Mouse (Mus musculus): ENCODE measurements around the gene Polr1a. TPM values are rescaled to one million over a fixed set of nuclear protein-coding genes. Genes with fewer than 3 reads are reported as not detected.

The Polr1a gene
- polyA plus RNA-seq, 1 experiment from 2014 or later = 19.2 TPM

- H3K27me3 ChIP-seq = no peaks in the 10 kb centered on the region
- no peak overlapping the region for H3K4me3 ChIP-seq
- H3K9ac ChIP-seq = no peak overlapping the region
- no peak for ATAC-seq
- WGBS = 89% methylated on average over 5 of the region's 5 CpGs
- H3K36me3 ChIP-seq (ENCODE audit: poor library complexity, severe bottlenecking) = peaks cover 24% of the 10 kb centered on the region
- H3K4me2 ChIP-seq = no peak overlapping the region
- H3K9me3 ChIP-seq (replicated peaks) = no peaks in the 10 kb centered on the region
- no peak overlapping the region for H3K27ac ChIP-seq
- H3K4me1 ChIP-seq = no peaks in the 10 kb centered on the region
Measured at GRCm38 (mm10) chr6:71962119-71962518, 53.3 kb downstream of the Polr1a start.

DNA sequence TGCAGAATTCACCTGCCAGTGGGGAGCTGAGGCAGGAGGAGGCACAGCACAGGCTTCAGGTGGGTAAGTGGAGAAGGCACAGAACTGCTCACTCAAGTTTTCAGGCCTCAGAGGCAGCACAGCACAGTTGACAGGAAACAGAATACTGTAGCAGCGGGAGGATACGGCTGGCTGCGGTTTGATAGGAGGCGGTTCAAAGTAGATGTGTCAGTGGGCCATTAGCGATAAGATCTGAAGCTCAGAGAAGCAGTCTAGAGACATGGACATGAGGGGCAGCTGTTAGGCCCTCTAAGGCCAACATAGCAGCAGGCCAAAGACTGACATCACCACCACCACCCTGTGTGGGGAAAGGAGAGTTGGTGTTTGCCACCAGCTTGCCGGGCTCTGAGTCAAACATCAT is 53.9 kb downstream of the Polr1a start:
- no peak overlapping the region for H3K27ac ChIP-seq
- WGBS = 96% methylated on average over 6 of the region's 6 CpGs
- no peak for ATAC-seq
- H3K9me3 ChIP-seq (replicated peaks) = no peaks in the 10 kb centered on the region
- no peak overlapping the region for H3K4me3 ChIP-seq
- no peak overlapping the region for H3K4me2 ChIP-seq
- H3K4me1 ChIP-seq = no peaks in the 10 kb centered on the region
- peaks cover 30% of the 10 kb centered on the region for H3K36me3 ChIP-seq (ENCODE audit: poor library complexity, severe bottlenecking)
- H3K9ac ChIP-seq = no peak overlapping the region
- H3K27me3 ChIP-seq = no peaks in the 10 kb centered on the region

GRCm38 (mm10) chr6:71963561-71963960 is 54.7 kb downstream of the Polr1a start:
- H3K27me3 ChIP-seq = no peaks in the 10 kb centered on the region
- 97% methylated on average over 11 of the region's 11 CpGs for WGBS
- H3K9me3 ChIP-seq (replicated peaks) = no peaks in the 10 kb centered on the region

GRCm38 (mm10) chr6:71966683-71967303 is 57.9 kb downstream of the Polr1a start:
- H3K9me3 ChIP-seq (replicated peaks) = no peaks in the 10 kb centered on the region
- no peak for ATAC-seq
- no peak overlapping the region for H3K27ac ChIP-seq
- H3K9ac ChIP-seq = no peak overlapping the region
- no peaks in the 10 kb centered on the region for H3K4me1 ChIP-seq
- H3K4me3 ChIP-seq = no peak overlapping the region
- no peaks in the 10 kb centered on the region for H3K27me3 ChIP-seq
- H3K36me3 ChIP-seq (ENCODE audit: poor library complexity, severe bottlenecking) = peaks cover 61% of the 10 kb centered on the region
- 90% methylated on average over 5 of the region's 5 CpGs for WGBS
- H3K4me2 ChIP-seq = no peak overlapping the region

More at GRCm38 (mm10) chr6:71963561-71963960, 54.7 kb downstream of the Polr1a start:
- Histone ChIP-seq H3K27ac (no peak overlapping the region), H3K4me3 (no peak overlapping the region), H3K36me3 (ENCODE audit: poor library complexity, severe bottlenecking) (peaks cover 36% of the 10 kb centered on the region), H3K4me1 (no peaks in the 10 kb centered on the region), H3K4me2 (no peak overlapping the region), H3K9ac (no peak overlapping the region)
- no peak for ATAC-seq

GRCm38 (mm10) chr6:71967847-71968246 is 59.0 kb downstream of the Polr1a start:
- 93% methylated on average over 7 of the region's 7 CpGs for WGBS
- Histone ChIP-seq H3K4me2 (no peak overlapping the region), H3K27ac (no peak overlapping the region), H3K9ac (no peak overlapping the region), H3K27me3 (no peaks in the 10 kb centered on the region), H3K9me3 (replicated peaks) (no peaks in the 10 kb centered on the region), H3K4me1 (no peaks in the 10 kb centered on the region), H3K36me3 (ENCODE audit: poor library complexity, severe bottlenecking) (peaks cover 71% of the 10 kb centered on the region), H3K4me3 (no peak overlapping the region)
- no peak for ATAC-seq

DNA sequence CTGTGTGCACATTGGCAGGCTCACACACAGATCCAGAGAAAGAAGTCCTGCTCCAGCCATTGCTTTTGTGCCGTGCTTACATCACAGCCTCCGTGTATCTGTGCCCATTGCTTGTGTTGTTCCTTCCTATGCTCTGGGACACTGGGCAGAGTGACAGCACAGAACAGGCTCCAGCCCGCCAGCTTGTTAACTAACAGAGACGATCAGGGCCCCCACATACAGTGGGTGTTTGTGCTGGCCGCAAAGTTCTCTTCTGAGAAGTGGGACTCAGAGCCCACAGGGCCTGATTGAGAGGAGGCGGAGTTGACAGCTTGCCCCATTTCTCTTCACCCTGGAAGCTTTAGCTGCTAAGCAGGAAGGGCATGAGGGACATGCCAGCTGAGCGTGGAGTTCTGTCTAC is 60.6 kb downstream of the Polr1a start:
- H3K4me1 ChIP-seq = no peaks in the 10 kb centered on the region

GRCm38 (mm10) chr6:71970154-71970553 is 61.3 kb downstream of the Polr1a start:
- ATAC-seq = no peak
- no peak overlapping the region for H3K4me2 ChIP-seq
- 57% methylated on average over 2 of the region's 2 CpGs for WGBS
- H3K9me3 ChIP-seq (replicated peaks) = no peaks in the 10 kb centered on the region
- no peak overlapping the region for H3K27ac ChIP-seq
- H3K9ac ChIP-seq = no peak overlapping the region
- no peaks in the 10 kb centered on the region for H3K27me3 ChIP-seq
- H3K4me1 ChIP-seq = no peaks in the 10 kb centered on the region
- H3K36me3 ChIP-seq (ENCODE audit: poor library complexity, severe bottlenecking) = peaks cover 90% of the 10 kb centered on the region
- no peak overlapping the region for H3K4me3 ChIP-seq

More for the DNA sequence above, 60.6 kb downstream of the Polr1a start:
- no peak overlapping the region for H3K27ac ChIP-seq
- no peak for ATAC-seq
- no peaks in the 10 kb centered on the region for H3K27me3 ChIP-seq
- 83% methylated on average over 7 of the region's 7 CpGs for WGBS
- H3K9me3 ChIP-seq (replicated peaks) = no peaks in the 10 kb centered on the region
- no peak overlapping the region for H3K9ac ChIP-seq
- no peak overlapping the region for H3K4me2 ChIP-seq
- H3K4me3 ChIP-seq = no peak overlapping the region
- peaks cover 87% of the 10 kb centered on the region for H3K36me3 ChIP-seq (ENCODE audit: poor library complexity, severe bottlenecking)

DNA sequence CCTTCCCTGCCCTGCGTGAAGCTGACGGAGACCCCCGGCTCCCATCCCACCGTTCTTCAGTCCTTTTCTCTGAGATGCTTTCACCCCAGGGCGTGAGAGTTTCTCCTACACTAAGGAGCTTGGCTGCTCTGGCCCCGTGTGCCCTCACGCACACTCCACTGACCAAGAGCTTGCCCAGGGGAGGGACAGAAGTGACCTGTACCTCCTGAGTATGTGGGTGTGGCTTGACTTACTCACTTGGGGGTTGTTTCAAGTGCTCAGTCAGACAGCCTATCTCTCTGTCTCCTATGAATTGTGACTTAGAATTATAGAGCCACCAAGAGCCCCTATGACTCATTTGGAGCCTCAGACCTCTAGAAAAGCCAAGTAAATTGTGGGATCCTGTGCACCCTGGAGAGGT is 67.7 kb downstream of the Polr1a start:
- no peaks in the 10 kb centered on the region for H3K4me1 ChIP-seq
- peaks cover 95% of the 10 kb centered on the region for H3K36me3 ChIP-seq (ENCODE audit: poor library complexity, severe bottlenecking)
- H3K27me3 ChIP-seq = no peaks in the 10 kb centered on the region
- no peaks in the 10 kb centered on the region for H3K9me3 ChIP-seq (replicated peaks)
- no peak overlapping the region for H3K4me3 ChIP-seq
- H3K9ac ChIP-seq = no peak overlapping the region
- H3K27ac ChIP-seq = no peak overlapping the region
- 95% methylated on average over 7 of the region's 7 CpGs for WGBS
- no peak for ATAC-seq
- no peak overlapping the region for H3K4me2 ChIP-seq

DNA sequence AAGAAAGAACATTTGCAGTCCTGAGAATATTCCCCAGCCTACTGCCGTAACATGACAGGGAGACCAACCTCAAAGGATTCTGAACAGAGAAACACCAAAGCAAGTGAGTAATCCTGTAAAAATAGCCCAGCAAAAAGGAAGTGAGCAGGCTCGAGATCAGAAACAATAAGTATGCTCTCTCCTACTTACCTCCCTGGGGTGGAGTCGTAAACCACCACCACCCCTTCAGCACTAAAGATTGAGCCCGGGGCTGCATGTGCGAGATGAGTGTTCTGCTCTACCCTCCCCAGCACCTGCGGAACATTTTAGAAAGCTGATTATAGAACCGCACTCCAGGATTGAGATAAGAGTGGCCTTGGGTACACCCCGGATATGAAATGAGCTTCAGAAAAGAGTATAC is 71.3 kb downstream of the Polr1a start:
- Histone ChIP-seq H3K27me3 (no peaks in the 10 kb centered on the region), H3K4me2 (no peak overlapping the region), H3K4me1 (no peaks in the 10 kb centered on the region), H3K27ac (no peak overlapping the region), H3K9ac (no peak overlapping the region), H3K36me3 (ENCODE audit: poor library complexity, severe bottlenecking) (peaks cover 59% of the 10 kb centered on the region), H3K4me3 (no peak overlapping the region), H3K9me3 (replicated peaks) (no peaks in the 10 kb centered on the region)
- WGBS = 92% methylated on average over 8 of the region's 8 CpGs
- no peak for ATAC-seq

GRCm38 (mm10) chr6:71980587-71980986 is 71.7 kb downstream of the Polr1a start:
- no peak overlapping the region for H3K4me2 ChIP-seq
- no peaks in the 10 kb centered on the region for H3K4me1 ChIP-seq
- H3K27ac ChIP-seq = no peak overlapping the region
- ATAC-seq = no peak
- no peaks in the 10 kb centered on the region for H3K9me3 ChIP-seq (replicated peaks)
- 98% methylated on average over 2 of the region's 2 CpGs for WGBS
- H3K36me3 ChIP-seq (ENCODE audit: poor library complexity, severe bottlenecking) = peaks cover 55% of the 10 kb centered on the region
- no peak overlapping the region for H3K9ac ChIP-seq
- no peaks in the 10 kb centered on the region for H3K27me3 ChIP-seq
- no peak overlapping the region for H3K4me3 ChIP-seq

DNA sequence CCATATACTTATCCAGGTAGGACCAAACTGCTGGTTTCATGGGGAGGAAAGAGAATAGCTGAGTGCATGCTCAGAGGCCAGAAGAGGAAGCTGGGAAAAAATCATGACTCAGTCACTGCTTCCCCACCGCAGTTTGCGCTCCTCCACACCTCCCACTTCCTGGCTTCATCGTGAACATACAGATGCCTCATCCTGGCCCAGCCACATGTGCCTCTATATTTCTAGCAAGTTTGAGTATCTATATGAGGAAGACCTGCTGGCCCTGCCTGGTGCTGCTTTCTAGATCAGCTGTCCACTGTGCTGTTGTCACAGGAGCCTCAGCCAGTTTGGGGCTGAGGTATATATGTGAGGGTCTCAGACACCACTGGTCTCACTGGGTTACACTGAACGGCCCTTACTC is 72.6 kb downstream of the Polr1a start:
- no peak for ATAC-seq
- Histone ChIP-seq H3K4me3 (no peak overlapping the region), H3K4me2 (no peak overlapping the region), H3K27me3 (no peaks in the 10 kb centered on the region), H3K9ac (no peak overlapping the region), H3K27ac (no peak overlapping the region), H3K36me3 (ENCODE audit: poor library complexity, severe bottlenecking) (peaks cover 46% of the 10 kb centered on the region), H3K4me1 (no peaks in the 10 kb centered on the region), H3K9me3 (replicated peaks) (no peaks in the 10 kb centered on the region)
- 91% methylated on average over 4 of the region's 4 CpGs for WGBS

- ATAC-seq = no peak
- H3K27me3 ChIP-seq = no peaks in the 10 kb centered on the region
- H3K4me3 ChIP-seq = no peak overlapping the region
- H3K36me3 ChIP-seq (ENCODE audit: poor library complexity, severe bottlenecking) = peaks cover 2% of the 10 kb centered on the region; the same call in 1 of the 2 replicates
- H3K4me2 ChIP-seq = no peak overlapping the region
- no peak overlapping the region for H3K9ac ChIP-seq
- no peaks in the 10 kb centered on the region for H3K9me3 ChIP-seq (replicated peaks)
- 88% methylated on average over 4 of the region's 4 CpGs for WGBS
- H3K27ac ChIP-seq = no peak overlapping the region
- no peaks in the 10 kb centered on the region for H3K4me1 ChIP-seq
Measured at GRCm38 (mm10) chr6:71985984-71986383, 77.1 kb downstream of the Polr1a start.

- H3K9me3 ChIP-seq (replicated peaks) = no peaks in the 10 kb centered on the region
- ATAC-seq = no peak
- no peaks in the 10 kb centered on the region for H3K27me3 ChIP-seq
- H3K9ac ChIP-seq = no peak overlapping the region
- no peaks in the 10 kb centered on the region for H3K36me3 ChIP-seq (ENCODE audit: poor library complexity, severe bottlenecking)
- H3K27ac ChIP-seq = no peak overlapping the region
- WGBS = 85% methylated on average over 7 of the region's 7 CpGs
- H3K4me1 ChIP-seq = no peaks in the 10 kb centered on the region
- H3K4me2 ChIP-seq = no peak overlapping the region
- H3K4me3 ChIP-seq = no peak overlapping the region
Measured at GRCm38 (mm10) chr6:71987546-71988248, 78.8 kb downstream of the Polr1a start.

Measured in forebrain, embryonic 13.5 days (tissue).